Mouse (Mus musculus) midbrain, embryonic 11.5 days (tissue): ENCODE data around the gene Ttc17. TPM values are rescaled to one million over a fixed set of nuclear protein-coding genes. Genes with fewer than 3 reads are reported as not detected.

Experiments used
- ATAC-seq: fragments of 200-750 bp; cut with Nextera tagmentation; 2 replicates; pipeline ENCODE4 v1.8.0; 2017; ENCODE audit warnings: moderate TSS enrichment, moderate library complexity; ENCODE audit not compliant: low FRiP score
- DNase-seq: peaks from one replicate; pipeline ENCODE4 v3.0.0; 2015; ENCODE audit warnings: low spot score; ENCODE audit errors: missing footprints
- H3K27ac ChIP-seq: fragments of 300-500 bp; sonication (generic); 2 replicates; pipeline ENCODE4 v1.5.1; 2014; ENCODE audit warnings: low read depth, low read length
- H3K27me3 ChIP-seq: fragments of 300-500 bp; sonication (generic); 2 replicates; pipeline ENCODE4 v1.6.1; 2014; ENCODE audit warnings: mild to moderate bottlenecking, low read length, moderate library complexity, mixed read lengths; ENCODE audit not compliant: control insufficient read depth, insufficient read depth
- H3K36me3 ChIP-seq: fragments of 300-500 bp; sonication (generic); 2 replicates; pipeline ENCODE4 v1.6.1; 2014; ENCODE audit warnings: mild to moderate bottlenecking, low read length, moderate library complexity, mixed read lengths; ENCODE audit not compliant: control insufficient read depth, insufficient read depth
- H3K4me1 ChIP-seq: fragments of 300-500 bp; sonication (generic); 2 replicates; pipeline ENCODE4 v1.6.1; 2014; ENCODE audit warnings: low read length; ENCODE audit not compliant: control insufficient read depth, insufficient read depth
- H3K4me2 ChIP-seq: fragments of 300-500 bp; sonication (generic); 2 replicates; pipeline ENCODE4 v1.6.1; 2014; ENCODE audit warnings: mild to moderate bottlenecking, moderate library complexity
- H3K4me3 ChIP-seq: fragments of 300-500 bp; sonication (generic); 2 replicates; pipeline ENCODE4 v1.5.1; 2014; ENCODE audit warnings: low read depth, low read length
- H3K9ac ChIP-seq: fragments of 300-500 bp; sonication (generic); 2 replicates; pipeline ENCODE4 v1.6.1; 2014; ENCODE audit warnings: low read length
- H3K9me3 ChIP-seq: fragments of 300-500 bp; sonication (generic); 2 replicates; pipeline ENCODE4 v1.6.1; 2016; ENCODE audit warnings: low read length; ENCODE audit not compliant: control insufficient read depth
- WGBS: fragments of 180-500 bp; shearing (Covaris S2); extraction: QIAGEN DNeasy Blood & Tissue Kit; methylation state at CpG from one replicate; pipeline ENCODE4 v1.1.7; 2014; 5-methylcytosine and 5-hydroxymethylcytosine counted together
- polyA plus RNA-seq: library from polyadenylated mRNA; unstranded; fragments of >200 nt; fragmentation: Nextera tagmentation; extraction: Ambion mirVana; gene quantifications from 2 replicates; pipeline ENCODE4 v1.2.1, GENCODE M21; 2014

Gene Ttc17
- polyA plus RNA-seq, 1 experiment from 2014 or later: 12.5 TPM

DNA sequence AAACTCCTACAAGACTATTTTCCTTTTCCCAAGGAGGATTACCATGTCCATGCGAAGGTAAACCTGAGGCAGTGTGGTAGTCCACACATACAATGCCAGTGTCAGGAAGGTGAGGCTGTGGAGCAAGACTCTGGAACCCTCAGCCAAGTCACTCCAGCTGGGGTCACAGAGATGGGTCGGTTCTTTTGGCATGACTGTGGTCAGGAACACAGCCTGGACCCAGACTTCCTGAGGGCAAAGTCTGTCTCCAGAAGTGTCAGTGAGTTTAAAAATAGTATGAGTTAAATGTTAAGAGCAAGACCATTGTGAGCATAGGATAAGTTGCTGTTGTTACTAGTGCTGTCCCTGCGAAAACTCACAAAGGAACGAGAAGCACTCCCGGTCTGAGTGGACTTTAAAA is 59.7 kb downstream of the Ttc17 start:
- Histone ChIP-seq H3K27ac (no peak overlapping the region), H3K27me3 (no peaks in the 10 kb centered on the region), H3K4me1 (no peaks in the 10 kb centered on the region), H3K36me3 (no peaks in the 10 kb centered on the region), H3K4me3 (no peak overlapping the region), H3K9me3 (no peaks in the 10 kb centered on the region), H3K9ac (no peak overlapping the region), H3K4me2 (no peak overlapping the region)
- no peak for DNase-seq
- ATAC-seq: no peak
- 92% methylated on average over 5 of the region's 5 CpGs for WGBS

DNA sequence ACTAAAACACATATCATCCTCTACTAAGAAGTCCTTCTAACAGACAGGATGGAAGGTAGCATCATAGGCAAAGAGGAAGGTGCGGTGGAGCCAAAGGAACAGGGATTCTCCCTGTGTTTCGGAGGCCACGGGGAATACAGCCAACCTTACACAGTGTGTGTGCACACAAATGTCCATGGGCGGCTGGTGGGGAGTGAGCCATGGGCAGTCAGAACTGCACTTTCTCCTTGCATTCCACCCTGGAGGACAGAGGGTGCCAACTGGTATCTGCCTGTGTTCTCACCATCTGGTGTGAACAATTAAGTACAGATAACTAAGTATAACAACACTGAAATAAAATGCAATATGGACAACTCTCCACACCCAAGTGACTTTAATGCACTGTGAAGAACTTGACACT is 61.9 kb downstream of the Ttc17 start:
- no peak overlapping the region for H3K4me3 ChIP-seq
- no peak for DNase-seq
- no peaks in the 10 kb centered on the region for H3K27me3 ChIP-seq
- no peaks in the 10 kb centered on the region for H3K9me3 ChIP-seq
- no peak for ATAC-seq
- H3K4me2 ChIP-seq: no peak overlapping the region
- no peaks in the 10 kb centered on the region for H3K36me3 ChIP-seq
- H3K4me1 ChIP-seq: no peaks in the 10 kb centered on the region
- no peak overlapping the region for H3K9ac ChIP-seq
- no peak overlapping the region for H3K27ac ChIP-seq
- 93% methylated on average over 4 of the region's 4 CpGs for WGBS

DNA sequence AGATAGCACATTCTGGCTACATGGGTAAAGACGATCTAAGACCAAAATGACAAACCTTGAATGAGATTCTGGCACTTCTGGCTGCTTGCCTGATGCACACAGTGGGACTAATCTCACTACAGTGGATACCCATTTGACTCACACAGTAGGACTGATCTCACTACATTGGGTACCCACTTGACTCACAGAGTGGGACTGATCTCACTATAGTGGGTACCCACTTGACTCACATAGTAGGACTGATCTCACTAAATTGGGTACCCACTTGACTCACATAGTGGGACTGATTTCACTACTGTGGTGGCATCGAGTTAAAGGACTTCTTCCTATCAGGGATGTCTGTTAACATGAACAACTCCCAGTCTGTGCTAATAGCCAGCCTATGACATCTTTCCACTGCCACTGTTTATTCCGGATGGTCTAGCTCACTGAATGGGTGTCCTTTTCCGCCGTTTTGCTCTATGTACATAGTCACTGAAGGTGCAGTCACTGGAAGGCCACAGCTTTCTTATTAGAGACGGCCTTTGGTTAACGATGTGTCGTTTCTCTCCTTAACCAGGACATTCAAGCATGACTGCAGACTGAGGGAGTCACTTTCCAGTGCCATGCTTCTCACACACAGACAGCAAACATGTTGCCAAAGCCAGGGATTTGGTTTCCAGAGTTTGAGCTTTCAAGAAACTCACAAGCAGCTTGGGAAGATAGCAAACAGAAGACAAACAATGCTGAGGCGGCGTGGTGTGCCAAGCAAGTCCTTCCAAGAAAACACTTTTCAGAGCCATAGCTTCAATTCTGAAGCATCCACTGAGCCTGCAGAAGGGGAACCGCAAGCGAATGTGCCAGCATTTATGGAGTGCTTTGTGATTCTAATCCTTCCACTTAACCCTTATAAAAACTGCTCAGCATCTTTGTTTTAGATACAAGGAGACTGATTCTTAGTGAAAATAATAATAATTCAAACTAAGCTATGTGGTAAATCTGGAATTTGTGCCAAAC is 62.9 kb downstream of the Ttc17 start:
- H3K27me3 ChIP-seq: no peaks in the 10 kb centered on the region
- H3K4me3 ChIP-seq: no peak overlapping the region
- ATAC-seq (no peak), DNase-seq (no peak)
- no peak overlapping the region for H3K27ac ChIP-seq
- no peaks in the 10 kb centered on the region for H3K9me3 ChIP-seq
- no peak overlapping the region for H3K4me2 ChIP-seq
- H3K4me1 ChIP-seq: no peaks in the 10 kb centered on the region
- H3K36me3 ChIP-seq: no peaks in the 10 kb centered on the region
- 87% methylated on average over 12 of the region's 12 CpGs for WGBS
- H3K9ac ChIP-seq: no peak overlapping the region

DNA sequence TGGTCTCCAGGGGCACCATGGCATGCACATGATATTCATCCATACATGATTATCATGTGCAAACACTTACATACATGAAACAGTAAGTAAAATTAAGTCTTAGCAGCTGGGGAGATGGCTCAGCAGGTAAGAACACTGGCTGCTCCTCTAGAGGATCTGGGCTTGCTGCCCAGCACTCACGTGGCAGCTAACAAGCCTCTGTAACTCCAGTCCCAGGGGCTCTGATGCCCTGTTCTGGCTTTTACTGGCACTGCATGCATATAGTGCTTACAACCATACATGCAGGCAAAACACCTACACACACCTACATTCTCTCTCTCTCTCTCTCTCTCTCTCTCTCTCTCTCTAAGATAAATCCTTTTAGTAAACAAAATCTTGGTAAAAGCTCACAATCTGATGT is 65.7 kb downstream of the Ttc17 start:
- Histone ChIP-seq H3K36me3 (no peaks in the 10 kb centered on the region), H3K27ac (no peak overlapping the region), H3K9ac (no peak overlapping the region), H3K4me2 (no peak overlapping the region), H3K4me1 (no peaks in the 10 kb centered on the region), H3K27me3 (no peaks in the 10 kb centered on the region), H3K9me3 (no peaks in the 10 kb centered on the region), H3K4me3 (no peak overlapping the region)
- DNase-seq: no peak
- no peak for ATAC-seq
- 77% methylated on average over 1 of the region's 1 CpGs for WGBS

DNA sequence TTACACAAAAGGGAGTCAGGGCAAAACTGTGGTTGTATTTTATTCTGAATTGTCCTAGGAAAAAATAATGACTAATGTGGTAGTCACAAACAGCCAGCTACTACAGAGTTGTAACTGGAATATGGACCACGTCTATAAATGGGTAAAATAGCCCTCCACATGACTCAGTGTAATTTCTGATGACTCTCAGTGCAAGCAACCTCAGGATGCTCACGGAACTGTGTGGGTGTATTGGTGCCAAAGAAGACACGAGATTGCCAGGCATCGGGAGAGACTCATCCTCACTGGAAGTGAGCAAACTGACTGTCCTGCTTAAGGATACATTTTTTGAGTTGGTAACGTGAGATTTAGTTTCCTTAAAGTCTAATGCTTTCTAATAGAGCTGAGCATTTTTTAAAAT is 67.0 kb downstream of the Ttc17 start:
- DNase-seq (no peak), ATAC-seq (no peak)
- Histone ChIP-seq H3K27me3 (no peaks in the 10 kb centered on the region), H3K4me1 (no peaks in the 10 kb centered on the region), H3K4me3 (no peak overlapping the region), H3K4me2 (no peak overlapping the region), H3K27ac (no peak overlapping the region), H3K36me3 (0 out of 2 replicates have a peak, but pooled peaks cover under 1% of the 10 kb centered on the region), H3K9me3 (no peaks in the 10 kb centered on the region), H3K9ac (no peak overlapping the region)
- 93% methylated on average over 5 of the region's 5 CpGs for WGBS

DNA sequence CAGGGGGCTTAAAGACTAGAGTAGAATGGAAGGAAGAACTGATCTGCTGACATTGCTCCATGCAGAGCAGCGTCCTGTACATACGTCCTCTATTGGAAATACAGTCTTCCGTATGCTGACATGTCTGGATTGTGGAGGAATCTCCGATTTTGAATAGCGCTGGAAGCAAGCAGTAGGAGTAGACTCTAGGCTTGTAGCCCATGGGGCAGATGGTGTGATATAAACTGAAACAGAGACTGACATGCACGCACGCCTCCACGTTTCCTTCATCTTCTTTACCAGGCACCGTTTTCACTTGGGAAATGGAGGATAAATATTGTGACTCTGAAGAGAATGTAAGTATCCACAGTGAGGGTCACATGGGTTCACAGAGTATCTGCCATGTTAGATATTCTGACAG is 70.2 kb downstream of the Ttc17 start:
- Histone ChIP-seq H3K4me2 (no peak overlapping the region), H3K4me1 (no peaks in the 10 kb centered on the region), H3K4me3 (no peak overlapping the region), H3K36me3 (peaks cover 6% of the 10 kb centered on the region; the same call in 1 of the 2 replicates), H3K27ac (no peak overlapping the region), H3K27me3 (no peaks in the 10 kb centered on the region), H3K9ac (no peak overlapping the region), H3K9me3 (no peaks in the 10 kb centered on the region)
- ATAC-seq (no peak), DNase-seq (no peak)
- 97% methylated on average over 9 of the region's 9 CpGs for WGBS

DNA sequence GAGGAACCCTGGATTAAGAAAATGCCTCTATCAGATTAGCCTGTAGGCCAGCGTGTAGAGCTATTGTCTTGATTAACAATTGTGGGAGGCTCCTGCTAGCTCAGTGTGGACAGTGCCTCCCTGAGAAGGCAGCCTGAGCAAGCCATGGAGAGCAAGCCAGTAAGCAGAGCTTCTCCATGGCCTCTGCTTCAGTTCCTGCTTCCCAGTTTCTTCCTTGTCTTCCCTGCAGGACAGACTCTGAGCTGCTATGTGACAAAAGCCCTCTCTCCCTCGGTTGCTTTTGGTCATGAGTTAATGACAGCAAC is 71.8 kb downstream of the Ttc17 start:
- peaks cover 9% of the 10 kb centered on the region; the same call in 1 of the 2 replicates for H3K36me3 ChIP-seq
- no peak for ATAC-seq
- DNase-seq: no peak
- H3K9ac ChIP-seq: no peak overlapping the region
- no peaks in the 10 kb centered on the region for H3K9me3 ChIP-seq
- H3K4me1 ChIP-seq: no peaks in the 10 kb centered on the region
- H3K4me2 ChIP-seq: no peak overlapping the region
- H3K27me3 ChIP-seq: no peaks in the 10 kb centered on the region
- H3K27ac ChIP-seq: no peak overlapping the region
- H3K4me3 ChIP-seq: no peak overlapping the region
- WGBS: 41% methylated on average over 2 of the region's 2 CpGs

DNA sequence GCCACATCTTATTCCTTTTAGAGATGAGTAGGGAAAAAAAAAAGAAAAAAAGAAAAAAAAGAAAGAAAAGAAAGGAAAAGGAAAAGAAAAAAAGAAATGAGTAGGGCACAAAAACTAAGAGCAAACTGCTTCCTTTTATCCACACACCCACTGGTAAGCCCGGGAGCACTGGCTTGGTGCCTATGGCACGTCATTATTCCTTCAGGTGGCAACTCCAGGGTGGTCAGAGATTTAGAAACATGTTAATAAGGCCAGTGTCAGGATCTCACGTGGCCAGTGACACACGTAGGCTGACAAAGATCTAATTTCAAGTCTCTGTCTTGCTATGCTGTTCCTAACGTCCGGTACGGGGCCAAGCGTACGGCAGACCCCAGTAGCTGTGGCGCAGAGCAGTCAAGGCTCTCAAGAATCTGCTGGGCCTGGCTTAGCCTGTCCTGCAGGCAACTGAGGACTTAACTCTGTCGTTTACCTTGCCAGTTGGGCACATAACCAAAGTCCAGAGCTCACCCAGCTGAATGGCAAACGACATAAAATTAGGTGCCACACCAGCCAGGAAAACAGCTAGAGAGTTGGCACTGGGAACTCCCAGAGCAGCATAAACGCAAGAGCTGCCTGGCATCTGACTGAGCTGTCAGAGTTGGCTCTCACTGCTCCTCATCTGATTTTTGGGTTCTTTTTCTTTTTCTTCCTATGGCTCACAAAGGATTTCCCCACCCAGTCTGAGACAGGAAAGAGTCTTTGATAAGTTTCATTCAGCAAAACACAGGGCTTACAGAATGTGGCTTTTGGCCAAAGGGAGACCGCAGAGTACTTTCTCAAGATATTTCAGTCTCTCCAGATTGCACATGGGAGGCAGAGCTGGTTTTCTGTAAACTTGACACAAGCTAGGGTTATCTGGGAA is 72.4 kb downstream of the Ttc17 start:
- Histone ChIP-seq H3K27me3 (no peaks in the 10 kb centered on the region), H3K27ac (no peak overlapping the region), H3K9me3 (no peaks in the 10 kb centered on the region), H3K4me1 (no peaks in the 10 kb centered on the region), H3K9ac (no peak overlapping the region), H3K36me3 (peaks cover 9% of the 10 kb centered on the region; the same call in 1 of the 2 replicates), H3K4me2 (no peak overlapping the region), H3K4me3 (no peak overlapping the region)
- WGBS: 89% methylated on average over 14 of the region's 14 CpGs
- DNase-seq (peak; percentile 47), ATAC-seq (no peak)

DNA sequence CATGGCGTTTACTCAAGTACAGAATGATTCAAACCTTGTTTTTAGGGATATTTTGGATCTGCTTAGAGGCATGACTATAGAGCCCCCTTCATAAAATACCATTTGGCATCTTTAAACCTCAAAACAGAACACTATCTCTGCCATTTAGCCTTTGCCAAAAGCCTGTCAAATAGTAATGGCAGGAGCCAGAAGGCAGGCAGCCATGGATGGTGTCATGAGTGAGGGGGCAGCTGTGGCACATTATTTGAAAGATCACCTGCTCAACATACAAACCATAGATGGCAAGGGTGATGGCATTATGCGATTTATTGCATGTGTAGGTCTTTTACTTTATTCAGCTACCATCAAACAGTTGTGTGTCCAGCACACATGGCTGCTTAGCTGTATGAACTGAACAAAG is 73.4 kb downstream of the Ttc17 start:
- no peak overlapping the region for H3K27ac ChIP-seq
- DNase-seq: no peak
- H3K4me1 ChIP-seq: no peaks in the 10 kb centered on the region
- no peak overlapping the region for H3K4me3 ChIP-seq
- ATAC-seq: no peak
- 94% methylated on average over 2 of the region's 2 CpGs for WGBS
- H3K9me3 ChIP-seq: no peaks in the 10 kb centered on the region
- H3K27me3 ChIP-seq: no peaks in the 10 kb centered on the region
- H3K4me2 ChIP-seq: no peak overlapping the region
- no peak overlapping the region for H3K9ac ChIP-seq
- H3K36me3 ChIP-seq: peaks cover 9% of the 10 kb centered on the region; the same call in 1 of the 2 replicates
